Mouse (Mus musculus) limb, embryonic 14.5 days (tissue): ENCODE results near the gene Pcbd1. TPM values are rescaled to one million over a fixed set of nuclear protein-coding genes. Genes with fewer than 3 reads are reported as not detected.
"Not testable (repeated sequence)": the region's sequence is repeated elsewhere in the genome, so short reads cannot be mapped to it uniquely, and the experiment has no call there.

Source experiments
- ATAC-seq: fragments of 200-750 bp; cut with Nextera tagmentation; 2 replicates; pipeline ENCODE4 v1.8.0; 2017; ENCODE audit warnings: low read depth, moderate number of reproducible peaks, moderate TSS enrichment; ENCODE audit not compliant: low FRiP score
- DNase-seq: peaks from one replicate; pipeline ENCODE4 v3.0.0-alpha.2; 2015; ENCODE audit warnings: low spot score
- H3K27ac ChIP-seq: fragments of 300-500 bp; sonication (generic); replicated peaks from 2 replicates; pipeline ENCODE4 v1.5.1; 2014; ENCODE audit warnings: low read depth, mild to moderate bottlenecking, low read length, moderate library complexity, mixed read lengths
- H3K27me3 ChIP-seq: fragments of 300-500 bp; sonication (generic); 2 replicates; pipeline ENCODE4 v1.6.1; 2014; ENCODE audit warnings: low read length, mixed read lengths; ENCODE audit not compliant: control insufficient read depth, insufficient read depth
- H3K36me3 ChIP-seq: fragments of 300-500 bp; sonication (generic); 2 replicates; pipeline ENCODE4 v1.6.1; 2014; ENCODE audit warnings: mild to moderate bottlenecking, low read length, moderate library complexity, mixed read lengths; ENCODE audit not compliant: control insufficient read depth, insufficient read depth
- H3K4me1 ChIP-seq: fragments of 300-500 bp; sonication (generic); 2 replicates; pipeline ENCODE4 v1.6.1; 2014; ENCODE audit warnings: antibody characterized with exemption, low read length, mixed read lengths; ENCODE audit not compliant: control insufficient read depth, insufficient read depth
- H3K4me2 ChIP-seq: fragments of 300-500 bp; sonication (generic); replicated peaks from 2 replicates; pipeline ENCODE4 v1.6.1; 2014; ENCODE audit warnings: low read depth, mild to moderate bottlenecking, low read length, moderate library complexity; ENCODE audit not compliant: severe bottlenecking
- H3K4me3 ChIP-seq: fragments of 300-500 bp; sonication (generic); replicated peaks from 2 replicates; pipeline ENCODE4 v1.5.1; 2014; ENCODE audit warnings: low read length
- H3K9ac ChIP-seq: fragments of 300-500 bp; sonication (generic); 2 replicates; pipeline ENCODE4 v1.6.1; 2014; ENCODE audit warnings: mild to moderate bottlenecking, low read depth, low read length, moderate library complexity; ENCODE audit not compliant: severe bottlenecking
- H3K9me3 ChIP-seq: fragments of 300-500 bp; sonication (generic); 2 replicates; pipeline ENCODE4 v1.6.1; 2016; ENCODE audit warnings: low read length; ENCODE audit not compliant: control insufficient read depth
- POLR2A ChIP-seq: fragments of 200-500 bp; IDR thresholded peaks from 2 replicates; pipeline ENCODE4 v1.8.0; 2012; ENCODE audit warnings: inconsistent platforms, mild to moderate bottlenecking, moderate library complexity, borderline replicate concordance; ENCODE audit not compliant: insufficient read depth, insufficient read length; ENCODE audit errors: extremely low read depth
- WGBS: fragments of 180-500 bp; shearing (Covaris S2); extraction: QIAGEN DNeasy Blood & Tissue Kit; methylation state at CpG from one replicate; pipeline ENCODE4 v1.1.7; 2014; 5-methylcytosine and 5-hydroxymethylcytosine counted together
- polyA plus RNA-seq, 2 experiments: library from polyadenylated mRNA; depleted of rRNA in 1 of 2; stranded (reverse) in 1 of 2; unstranded in 1 of 2; fragments of >200 nt; fragmentation: Nextera tagmentation in 1 of 2; extraction: Ambion mirVana in 1 of 2; gene quantifications; 2 replicates each; pipeline versions ENCODE4 v1.2.1 to v1.2.3; 2012 to 2014

The Pcbd1 gene
- polyA plus RNA-seq, 2 experiments: 9.3 to 15.2 TPM

DNA sequence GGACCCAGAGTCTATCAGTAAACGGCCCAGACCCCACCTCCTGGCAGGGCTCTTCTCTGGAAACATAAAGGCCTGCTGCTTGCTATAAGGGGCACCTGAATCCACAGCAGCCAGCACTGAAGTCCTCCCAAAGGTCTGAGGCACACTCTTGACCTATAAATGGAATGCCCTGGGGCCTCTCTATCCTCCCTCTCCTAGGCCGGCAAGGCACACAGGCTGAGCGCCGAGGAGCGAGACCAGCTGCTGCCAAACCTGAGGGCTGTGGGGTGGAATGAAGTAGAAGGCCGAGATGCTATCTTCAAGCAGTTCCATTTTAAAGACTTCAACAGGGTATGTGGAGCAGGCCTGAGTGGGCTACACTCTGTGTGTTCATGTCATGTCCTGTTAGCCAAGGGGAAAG lies 2.7 kb downstream of the Pcbd1 start:
- no peaks in the 10 kb centered on the region for H3K27me3 ChIP-seq
- no peak overlapping the region for H3K27ac ChIP-seq
- peaks cover 7% of the 10 kb centered on the region; the same call in 1 of the 2 replicates for H3K4me1 ChIP-seq
- no peaks in the 10 kb centered on the region for H3K9me3 ChIP-seq
- 65% methylated on average over 6 of the region's 6 CpGs for WGBS
- DNase-seq: no peak
- H3K36me3 ChIP-seq: no peaks in the 10 kb centered on the region
- no peak overlapping the region for H3K4me2 ChIP-seq
- ATAC-seq: no peak
- H3K9ac ChIP-seq: no peak overlapping the region
- no peak overlapping the region for H3K4me3 ChIP-seq
- no peak for TF ChIP-seq POLR2A

DNA sequence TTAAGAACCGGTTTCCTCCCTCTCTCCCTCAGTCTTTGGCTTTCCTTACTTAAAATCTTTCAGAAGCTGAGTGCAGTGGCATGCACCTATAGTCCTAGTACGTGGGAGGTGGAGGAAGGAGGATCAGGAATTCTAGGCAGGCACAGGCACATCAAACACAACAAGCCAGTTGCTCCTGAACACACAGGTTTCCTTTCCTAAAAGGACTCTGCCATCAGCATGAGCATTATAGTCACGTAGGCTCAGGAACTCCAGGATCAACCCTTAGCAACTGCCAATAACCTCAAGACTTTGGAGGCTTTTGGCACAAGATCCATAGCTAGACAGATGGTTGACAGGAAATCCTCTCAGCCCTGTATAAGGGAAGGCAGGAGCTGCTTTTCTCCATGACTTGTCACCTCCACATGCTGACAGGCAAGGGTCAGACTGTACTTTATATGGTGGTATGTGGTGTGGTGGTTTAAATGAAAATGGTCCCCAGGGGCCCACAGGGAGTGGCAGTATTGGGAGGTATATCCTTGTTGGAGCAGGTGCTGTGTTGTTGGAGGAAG lies 14.5 kb downstream of the Pcbd1 start:
- H3K36me3 ChIP-seq: peaks cover 92% of the 10 kb centered on the region
- WGBS: 87% methylated on average over 3 of the region's 3 CpGs

GRCm38 (mm10) chr10:61114246-61114720 lies 25.2 kb downstream of the Pcbd1 start:
- Histone ChIP-seq H3K9me3 (no peaks in the 10 kb centered on the region), H3K4me2 (no peak overlapping the region), H3K27ac (no peak overlapping the region), H3K4me1 (no peaks in the 10 kb centered on the region), H3K27me3 (no peaks in the 10 kb centered on the region), H3K9ac (no peak overlapping the region), H3K36me3 (peaks cover 66% of the 10 kb centered on the region), H3K4me3 (no peak overlapping the region)
- 84% methylated on average over 2 of the region's 2 CpGs for WGBS
- DNase-seq (no peak), ATAC-seq (no peak)
- no peak for TF ChIP-seq POLR2A

More for the DNA sequence above, 14.5 kb downstream of the Pcbd1 start:
- Histone ChIP-seq H3K4me2 (no peak overlapping the region), H3K9ac (no peak overlapping the region), H3K27ac (no peak overlapping the region), H3K27me3 (no peaks in the 10 kb centered on the region), H3K4me3 (no peak overlapping the region), H3K9me3 (no peaks in the 10 kb centered on the region), H3K4me1 (no peaks in the 10 kb centered on the region)
- TF ChIP-seq POLR2A: no peak
- ATAC-seq (no peak), DNase-seq (no peak)

- not testable (repeated sequence) for H3K27me3 ChIP-seq, ATAC-seq, H3K4me3 ChIP-seq, H3K27ac ChIP-seq, H3K9ac ChIP-seq, H3K9me3 ChIP-seq, H3K4me1 ChIP-seq, H3K4me2 ChIP-seq, DNase-seq
- H3K36me3 ChIP-seq: peaks cover 30% of the 10 kb centered on the region
- 93% methylated on average over 4 of the region's 4 CpGs for WGBS
Measured at GRCm38 (mm10) chr10:61121732-61122131, 32.6 kb downstream of the Pcbd1 start.

- H3K9me3 ChIP-seq: no peaks in the 10 kb centered on the region
Measured at GRCm38 (mm10) chr10:61123276-61123913, 34.3 kb downstream of the Pcbd1 start.

More at GRCm38 (mm10) chr10:61123276-61123913, 34.3 kb downstream of the Pcbd1 start:
- H3K27me3 ChIP-seq: no peaks in the 10 kb centered on the region
- H3K4me3 ChIP-seq: no peak overlapping the region
- H3K36me3 ChIP-seq: peaks cover 28% of the 10 kb centered on the region
- H3K27ac ChIP-seq: no peak overlapping the region
- H3K9ac ChIP-seq: no peak overlapping the region
- H3K4me2 ChIP-seq: no peak overlapping the region
- TF ChIP-seq POLR2A: no peak
- no peaks in the 10 kb centered on the region for H3K4me1 ChIP-seq
- DNase-seq: no peak
- ATAC-seq: no peak
- 83% methylated on average over 3 of the region's 3 CpGs for WGBS
